Mouse (Mus musculus) liver, embryonic 14.5 days (tissue): ENCODE results near the gene Mansc1.

ENCODE experiments used
- CTCF ChIP-seq: IDR thresholded peaks from 2 replicates; pipeline ENCODE4 v1.5.1; 2016; ENCODE audit warnings: antibody characterized with exemption, low read depth, control low read depth
- EP300 ChIP-seq: IDR thresholded peaks from 2 replicates; pipeline ENCODE4 v1.6.1; 2016; ENCODE audit warnings: antibody characterized with exemption, low read depth

DNA sequence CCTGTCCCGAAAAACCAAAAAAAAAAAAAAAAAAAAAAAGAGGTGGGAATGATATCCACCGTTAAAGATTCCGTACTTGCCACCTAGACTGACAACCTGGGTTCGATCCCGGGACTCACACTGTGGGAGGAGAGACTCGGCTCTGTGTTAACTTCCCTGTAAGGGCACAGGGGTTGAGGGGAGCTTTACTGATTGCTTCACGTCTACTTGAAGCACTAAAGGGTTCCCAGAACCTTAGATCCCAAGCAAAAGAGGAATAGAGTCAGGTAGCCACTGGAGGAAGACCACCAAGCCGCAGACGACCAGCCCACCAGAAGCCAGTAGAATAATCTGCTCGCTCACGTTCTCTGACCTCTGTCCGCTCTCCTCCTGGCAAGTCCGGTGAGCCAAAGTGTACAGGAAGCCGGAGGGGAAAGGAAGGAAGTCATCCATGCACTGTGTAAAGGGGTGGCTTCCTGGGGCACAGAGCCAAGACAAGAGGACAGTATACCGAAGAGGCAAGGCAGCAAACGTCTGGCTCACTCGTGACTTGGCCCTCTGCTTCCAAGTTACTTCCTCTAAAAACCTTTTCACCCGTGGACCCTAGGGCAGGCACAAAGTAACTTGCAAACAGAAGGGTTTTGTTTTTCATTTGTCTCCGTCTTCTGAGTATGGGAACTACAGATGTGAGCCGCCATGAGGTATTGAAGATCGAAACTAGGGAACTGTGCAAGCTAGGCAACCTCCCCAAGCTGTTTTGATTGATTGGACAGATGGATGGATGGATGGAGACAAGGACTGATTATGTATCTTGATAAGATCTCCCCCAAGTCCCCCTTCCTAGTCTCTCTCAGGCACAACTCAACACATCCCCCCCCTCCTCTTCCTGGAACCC lies 37.5 kb downstream of the Mansc1 start:
- TF ChIP-seq CTCF (no peak), EP300 (no peak)
